Mouse (Mus musculus) B cell, adult (primary cell): ENCODE data around the gene Gng7. TPM values are rescaled to one million over a fixed set of nuclear protein-coding genes. Genes with fewer than 3 reads are reported as not detected.

Experiments used
- total RNA-seq: library from RNA; stranded (reverse); gene quantifications from 4 replicates; pipeline ENCODE4 v1.2.4, GENCODE M21; 2023; ENCODE audit not compliant: inconsistent age

Gene Gng7
- 0.19 to 0.39 TPM (median 0.22 TPM) in 3 of 4 replicates, not detected in the other for total RNA-seq

GRCm38 (mm10) chr10:81014393-81015384, at the start of gene Gng7:
Gene Gng7, minus strand, starts transcription at chr10:81014945.

GRCm38 (mm10) chr10:81059603-81060543, 45.1 kb upstream of the Gng7 start, which contains the start of gene Sgta:
Gene Sgta, minus strand, starts transcription at chr10:81060181.

GRCm38 (mm10) chr10:81036988-81037580, 22.3 kb upstream of the Gng7 start, which contains the start of gene Slc39a3:
Gene Slc39a3, minus strand, starts transcription at chr10:81037426.

GRCm38 (mm10) chr10:81025639-81026275, 11.0 kb upstream of the Gng7 start, which contains the start of gene Diras1:
Gene Diras1, minus strand, starts transcription at chr10:81025662.

GRCm38 (mm10) chr10:80929299-80930226, 85.2 kb downstream of the Gng7 start, which contains the start of gene Gadd45b:
Gene Gadd45b, plus strand, starts transcription at chr10:80930073.

GRCm38 (mm10) chr10:80917779-80918434, 96.8 kb downstream of the Gng7 start, which contains the start of gene Lmnb2:
Gene Lmnb2, minus strand, starts transcription at chr10:80918245.

GRCm38 (mm10) chr10:80900318-80901247, 114.2 kb downstream of the Gng7 start, which contains the start of gene Timm13:
Gene Timm13, minus strand, starts transcription at chr10:80900969.

Other genes starting within 250 kb of the Gng7 start
- gene Sf3a2, start 216.7 kb downstream of the Gng7 start, total RNA-seq, result 69.6 to 87.1 TPM (median 77.5 TPM) in 4 replicates
- 120 to 133 TPM (median 122 TPM) in 4 replicates for gene Plekhj1, start 216.3 kb downstream of the Gng7 start, total RNA-seq
- 0.96 to 1.9 TPM (median 1.5 TPM) in 4 replicates for gene Amh, start 209.7 kb downstream of the Gng7 start, total RNA-seq
- not detected in 4 replicates for gene Jsrp1, start 201.4 kb downstream of the Gng7 start, total RNA-seq
- gene Oaz1, start 188.3 kb downstream of the Gng7 start, total RNA-seq, result 502 to 594 TPM (median 550 TPM) in 4 replicates
- not detected in 4 replicates for gene Lingo3, start 170.9 kb downstream of the Gng7 start, total RNA-seq
- gene Lsm7, start 159.7 kb downstream of the Gng7 start, total RNA-seq, result 20.6 to 35.7 TPM (median 27.3 TPM) in 4 replicates
- gene Sppl2b, start 159.7 kb downstream of the Gng7 start, total RNA-seq, result 24.8 to 34.2 TPM (median 28.8 TPM) in 4 replicates
- gene Tmprss9, start 143.1 kb downstream of the Gng7 start, total RNA-seq, result not detected in 4 replicates
- gene Timm13, start 114.0 kb downstream of the Gng7 start, total RNA-seq, result 67.2 to 77.1 TPM (median 71.8 TPM) in 4 replicates
- 10.7 to 14.4 TPM (median 12.4 TPM) in 4 replicates for gene Lmnb2, start 96.7 kb downstream of the Gng7 start, total RNA-seq
- 43.6 to 49.2 TPM (median 44.1 TPM) in 4 replicates for gene Gadd45b, start 84.9 kb downstream of the Gng7 start, total RNA-seq
- not detected in 4 replicates for gene Diras1, start 10.7 kb upstream of the Gng7 start, total RNA-seq
- gene Slc39a3, start 22.5 kb upstream of the Gng7 start, total RNA-seq, result 10.1 to 13.0 TPM (median 12.5 TPM) in 4 replicates
- gene Sgta, start 45.2 kb upstream of the Gng7 start, total RNA-seq, result 62.6 to 68.2 TPM (median 64.7 TPM) in 4 replicates
- gene Thop1, start 55.1 kb upstream of the Gng7 start, total RNA-seq, result 17.0 to 20.3 TPM (median 17.5 TPM) in 4 replicates
- gene Creb3l3, start 83.9 kb upstream of the Gng7 start, total RNA-seq, result not detected in 4 replicates
- gene Map2k2, start 91.0 kb upstream of the Gng7 start, total RNA-seq, result 129 to 154 TPM (median 146 TPM) in 4 replicates
- gene Zbtb7a, start 120.3 kb upstream of the Gng7 start, total RNA-seq, result 96.3 to 108 TPM (median 102 TPM) in 4 replicates
- gene Pias4, start 153.0 kb upstream of the Gng7 start, total RNA-seq, result 56.6 to 67.0 TPM (median 64.0 TPM) in 4 replicates
- 2,010 to 2,056 TPM (median 2,036 TPM) in 4 replicates for gene Eef2, start 161.7 kb upstream of the Gng7 start, total RNA-seq
- gene Dapk3, start 168.1 kb upstream of the Gng7 start, total RNA-seq, result 75.8 to 91.0 TPM (median 85.2 TPM) in 4 replicates
- gene 4930442H23Rik, start 168.9 kb upstream of the Gng7 start, total RNA-seq, result not detected in 4 replicates
- gene Nmrk2, start 187.1 kb upstream of the Gng7 start, total RNA-seq, result not detected in 4 replicates
- gene Atcay, start 215.9 kb upstream of the Gng7 start, total RNA-seq, result not detected in 4 replicates
- 2.6 to 7.2 TPM (median 4.5 TPM) in 4 replicates for gene Zfr2, start 218.2 kb upstream of the Gng7 start, total RNA-seq
- gene Matk, start 238.0 kb upstream of the Gng7 start, total RNA-seq, result 22.2 to 31.3 TPM (median 26.5 TPM) in 4 replicates